Mouse (Mus musculus) urinary bladder, postnatal 14 days (tissue): ENCODE data around the gene Erlin1.

Experiments
- DNase-seq: peaks from one replicate; pipeline ENCODE4 v3.0.0; 2021; ENCODE audit warnings: low spot score

The Erlin1 gene

DNA sequence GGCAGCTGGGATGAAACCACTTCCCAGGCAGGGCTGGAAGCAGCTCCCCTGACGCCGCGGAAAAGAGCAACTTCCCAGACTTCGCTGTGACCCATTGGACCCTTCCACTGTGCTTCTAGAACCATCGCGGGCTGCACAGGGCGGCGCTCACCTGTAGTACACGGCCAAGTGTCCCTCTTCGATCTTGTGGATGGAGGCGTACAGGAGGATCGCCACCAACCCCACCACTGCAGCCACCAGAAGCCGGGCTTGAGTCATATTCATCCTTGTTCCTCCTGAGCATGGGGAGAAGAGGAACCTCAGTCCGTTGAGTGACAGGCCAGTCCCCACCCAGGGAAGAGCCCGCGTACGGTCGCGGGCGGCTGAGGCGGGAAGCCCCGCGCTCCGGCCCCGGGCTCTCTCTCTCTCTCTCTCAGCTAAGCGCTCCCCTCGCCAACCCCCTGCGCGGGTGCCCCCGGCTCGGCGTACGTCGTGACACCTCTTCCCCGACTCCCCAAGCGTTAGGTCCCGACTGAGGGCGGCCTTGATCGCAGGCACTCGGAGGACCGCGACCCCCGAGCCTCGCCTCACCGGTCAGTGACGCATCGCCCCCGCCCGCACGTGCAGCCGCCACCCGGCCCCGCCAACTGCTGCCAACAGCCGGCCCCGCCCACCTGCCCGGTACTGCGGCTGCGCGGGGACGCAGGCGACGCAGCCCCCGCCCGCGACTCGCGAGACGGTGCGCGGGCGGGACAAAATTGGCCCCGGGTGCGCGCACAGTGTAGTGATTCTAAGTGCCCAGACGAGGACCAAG lies at the start of gene Erlin1:
Gene Erlin1, minus strand, starts transcription at position 665 of the 793 bp plus-strand sequence.
- DNase-seq, result peak; percentile 90

- no peak for DNase-seq
Measured at GRCm38 (mm10) chr19:44117793-44118192, 48.2 kb upstream of the Erlin1 start.

DNA sequence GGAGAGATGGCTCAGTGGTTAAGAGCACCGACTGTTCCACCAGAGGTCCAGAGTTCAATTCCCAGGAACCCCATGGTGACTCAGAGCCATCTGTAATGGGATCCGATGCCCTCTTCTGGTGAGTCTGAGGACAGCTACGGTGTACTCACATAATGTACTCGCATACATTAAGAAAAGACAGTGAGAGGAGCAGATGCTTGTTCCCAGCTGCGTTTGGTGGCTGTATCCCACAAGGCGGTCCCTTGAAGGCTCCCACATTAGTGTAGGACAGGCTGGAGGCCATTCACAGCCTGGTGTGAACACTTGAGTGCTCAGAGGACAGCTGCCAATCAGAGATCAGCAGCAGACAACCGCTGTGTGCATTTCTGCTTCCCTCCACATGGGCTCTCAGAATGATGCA lies 42.1 kb upstream of the Erlin1 start:
- no peak for DNase-seq

DNA sequence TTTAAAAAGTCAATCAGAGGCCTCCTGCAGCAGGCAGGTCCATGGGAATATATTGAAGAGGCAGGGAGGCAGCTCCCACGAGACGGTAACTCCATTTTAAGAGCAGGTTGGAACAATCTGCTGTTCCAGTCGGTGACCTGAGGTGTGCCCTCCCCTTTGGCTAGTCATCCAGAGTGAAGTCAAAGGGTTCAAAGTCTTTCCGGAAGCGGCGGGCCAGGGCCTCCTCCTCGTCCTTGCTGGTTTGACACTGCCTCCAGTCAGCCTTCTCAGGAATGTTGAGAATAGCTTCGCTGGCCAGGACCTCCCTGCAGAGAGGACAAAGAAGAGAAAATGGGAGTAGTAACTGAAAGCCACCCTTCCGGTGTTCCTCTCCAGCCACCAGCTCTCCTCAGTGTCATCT lies 40.8 kb upstream of the Erlin1 start:
- no peak for DNase-seq

- DNase-seq, result no peak
Measured at GRCm38 (mm10) chr19:44108996-44109395, 39.4 kb upstream of the Erlin1 start.

GRCm38 (mm10) chr19:44107661-44108521 lies 38.3 kb upstream of the Erlin1 start:
- DNase-seq, result no peak

GRCm38 (mm10) chr19:44106831-44107660 lies 37.5 kb upstream of the Erlin1 start, which contains the start of gene Chuk:
Chuk (minus strand) TSS chr19:44107480.
- peak; percentile 98 for DNase-seq

GRCm38 (mm10) chr19:44104393-44104792 lies 34.8 kb upstream of the Erlin1 start:
- DNase-seq, result no peak

- DNase-seq, result no peak
Measured at GRCm38 (mm10) chr19:44103001-44103400, 33.4 kb upstream of the Erlin1 start.

DNA sequence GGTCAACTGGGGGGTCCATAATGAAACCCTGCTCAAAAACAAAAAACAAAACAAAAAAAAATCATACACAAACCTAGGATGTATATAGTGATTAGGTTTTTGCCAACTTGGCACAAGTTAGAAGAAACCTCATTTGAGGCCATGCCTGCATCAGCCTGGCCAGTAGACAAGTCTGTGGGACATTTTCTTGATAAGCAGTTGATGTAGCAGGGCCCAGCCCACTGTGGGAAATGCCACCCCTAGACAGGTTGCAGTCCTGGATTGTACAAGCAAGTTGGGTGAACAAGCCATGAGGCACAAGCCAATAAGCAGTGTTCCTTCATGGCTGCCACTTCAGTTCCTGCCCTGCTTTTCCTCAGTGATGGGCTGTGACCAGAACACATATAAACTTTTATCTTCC lies 31.3 kb upstream of the Erlin1 start:
- no peak for DNase-seq

GRCm38 (mm10) chr19:44086278-44086677 lies 16.7 kb upstream of the Erlin1 start:
- DNase-seq, result no peak

DNA sequence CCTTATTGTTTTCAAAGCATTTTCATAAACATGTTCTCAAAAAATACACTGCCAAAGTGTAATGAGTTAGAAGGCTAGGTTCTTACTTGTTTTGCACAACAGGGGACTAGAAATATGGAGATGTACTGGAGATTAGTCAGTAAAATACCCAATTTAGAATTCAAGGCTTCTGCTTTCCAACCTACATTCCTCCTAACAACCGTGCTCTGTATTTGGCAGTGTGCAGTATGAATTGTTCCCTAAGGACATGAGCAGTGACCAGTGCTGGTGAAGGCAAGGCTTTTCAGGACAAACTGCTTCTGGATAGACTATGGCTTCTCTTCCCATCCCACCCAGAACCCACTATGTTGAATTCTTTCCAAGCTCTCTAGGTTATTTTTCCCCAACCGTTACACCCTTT lies 11.3 kb upstream of the Erlin1 start:
- DNase-seq, result no peak

DNA sequence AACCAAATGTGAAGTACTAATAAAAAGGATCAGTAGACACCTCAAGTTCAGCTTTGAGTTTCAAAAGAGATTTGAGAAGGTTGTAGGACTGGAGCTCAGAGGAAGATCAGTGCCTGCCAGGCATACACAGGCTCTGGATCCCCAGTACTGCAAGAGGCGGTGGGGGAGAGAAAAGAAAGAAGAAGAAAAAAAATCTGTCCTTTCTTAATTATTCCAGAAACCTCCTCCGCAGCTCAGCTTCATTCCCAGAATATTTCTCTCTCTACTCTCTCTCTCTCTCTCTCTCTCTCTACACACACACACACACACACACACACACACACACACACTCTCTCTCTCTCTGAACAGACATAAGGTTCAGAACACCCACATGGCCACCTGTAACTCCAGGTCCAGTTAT lies 10.4 kb upstream of the Erlin1 start:
- DNase-seq, result no peak

- no peak for DNase-seq
Measured at GRCm38 (mm10) chr19:44077024-44077423, 7.4 kb upstream of the Erlin1 start.

GRCm38 (mm10) chr19:44076457-44076856 lies 6.9 kb upstream of the Erlin1 start:
- DNase-seq, result no peak

DNA sequence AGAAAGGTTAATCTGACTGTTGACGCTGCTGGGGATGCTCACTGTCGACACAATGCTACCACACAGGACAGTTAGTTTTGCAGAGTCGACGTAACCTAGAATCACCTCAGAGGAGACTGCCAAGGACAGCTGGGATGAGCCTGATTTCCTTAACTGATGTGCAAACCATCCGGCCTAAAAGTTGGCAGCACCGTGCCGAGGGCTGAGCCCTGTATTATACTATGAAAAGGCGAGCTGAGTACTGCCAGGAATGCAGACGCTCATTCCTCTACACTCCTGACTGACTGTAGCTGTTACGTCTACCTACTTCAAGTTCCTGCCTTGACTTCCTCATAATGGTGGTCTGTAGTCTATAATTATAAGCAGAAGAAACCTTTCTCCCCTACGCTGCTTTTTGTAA lies 5.4 kb upstream of the Erlin1 start:
- DNase-seq, result no peak

- no peak for DNase-seq
Measured at GRCm38 (mm10) chr19:44071166-44071565, 1.6 kb upstream of the Erlin1 start.

DNA sequence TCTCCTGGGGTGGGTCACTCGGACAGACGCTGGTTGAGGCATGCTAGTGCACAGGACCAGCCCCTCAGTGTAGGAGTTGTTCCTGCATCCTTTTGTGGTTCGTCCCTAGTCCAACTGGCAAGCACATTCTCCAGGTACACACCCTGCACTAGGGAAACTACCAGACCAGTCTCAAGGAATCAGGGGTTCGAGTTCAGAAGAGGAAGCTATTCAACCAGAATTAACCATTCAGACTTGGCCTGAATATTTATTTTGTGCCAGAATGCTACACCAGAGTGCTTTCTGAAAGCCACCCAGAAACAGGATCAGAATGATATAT lies 288 bp upstream of the Erlin1 start:
- DNase-seq, result no peak

GRCm38 (mm10) chr19:44068232-44068631 lies 1.4 kb downstream of the Erlin1 start:
- no peak for DNase-seq

DNA sequence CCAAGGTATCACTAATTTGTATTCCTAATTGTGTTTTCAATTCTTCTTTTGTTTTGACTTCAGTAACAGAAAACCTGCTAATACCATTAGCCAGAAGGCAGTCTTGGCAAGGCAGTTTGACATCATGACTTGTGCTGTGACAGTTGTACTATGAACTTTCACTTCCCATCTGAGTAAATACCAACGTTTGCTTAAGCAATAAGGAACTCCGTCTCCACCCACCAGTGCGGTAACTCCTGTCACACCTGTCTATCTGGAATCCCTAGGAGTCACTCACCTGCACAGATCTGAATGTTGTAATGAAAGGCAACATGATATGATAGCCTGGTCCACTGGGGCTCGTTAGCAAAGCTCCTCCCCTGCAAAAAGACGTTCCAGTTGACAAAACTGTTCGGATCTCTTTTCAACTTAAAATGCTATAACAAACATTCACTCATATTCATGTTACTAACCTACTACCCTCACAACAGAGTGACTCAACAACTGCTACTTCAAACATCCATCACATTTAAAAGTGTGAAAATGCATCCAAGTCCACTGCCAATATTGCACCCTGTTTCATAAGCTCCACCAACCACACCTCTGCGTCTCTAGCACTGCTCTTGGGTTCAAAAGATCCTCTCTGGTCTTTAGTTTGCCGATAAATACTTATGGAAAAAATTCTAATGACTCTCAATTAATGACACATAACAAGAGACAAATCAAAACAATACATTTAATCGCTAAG lies 2.1 kb downstream of the Erlin1 start:
- peak; percentile 40 for DNase-seq

DNA sequence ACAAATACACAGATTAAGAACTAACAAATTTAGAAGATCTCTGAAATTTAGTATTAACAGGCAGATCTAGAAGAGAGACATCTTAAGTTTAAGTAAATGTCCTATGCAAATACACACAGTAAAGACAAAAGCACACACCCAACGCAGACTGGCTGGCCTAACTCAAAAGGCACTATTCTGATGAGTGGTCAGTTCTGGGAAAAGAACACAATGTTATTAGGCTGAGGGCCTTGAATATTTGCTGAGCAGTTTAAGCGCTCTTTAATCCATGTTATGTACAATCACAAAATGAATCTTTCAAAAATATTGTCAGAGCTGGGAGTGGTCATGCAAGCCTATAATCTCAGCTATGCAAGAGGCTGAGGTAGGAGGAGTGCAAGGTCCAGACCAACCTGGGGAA lies 4.9 kb downstream of the Erlin1 start:
- no peak for DNase-seq

DNA sequence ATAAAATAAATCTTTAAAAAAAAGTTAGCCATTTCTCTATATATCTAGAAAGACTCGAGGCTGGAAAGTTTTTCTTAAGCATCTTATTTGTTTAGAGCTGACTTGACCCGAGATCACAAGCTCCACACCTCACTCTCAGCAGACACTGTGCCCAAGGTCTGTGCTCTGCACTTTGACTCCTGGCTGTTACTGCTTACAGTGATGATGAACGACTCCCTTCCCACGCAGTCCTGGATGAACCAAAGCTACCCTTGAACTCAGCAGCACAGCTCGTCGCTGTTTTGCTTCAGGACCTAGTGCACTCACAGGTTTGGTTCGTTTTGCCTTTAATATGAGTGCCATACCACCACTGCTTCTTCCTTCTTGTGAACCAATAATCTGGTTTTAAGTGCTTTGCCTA lies 5.8 kb downstream of the Erlin1 start:
- DNase-seq, result no peak
